Mouse (Mus musculus) neural tube, embryonic 10.5 days (tissue): Measurements from ENCODE around the gene Asic1.

Experiments
- DNase-seq: peaks from one replicate; pipeline ENCODE4 v3.0.0-alpha.2; 2017; ENCODE audit warnings: low spot score; ENCODE audit errors: extremely low spot score

Asic1 gene

GRCm38 (mm10) chr15:99670154-99670821 lies at the start of gene Asic1:
Gene Asic1 (plus strand): TSS chr15:99670368.
- peak; percentile 66 for DNase-seq

DNA sequence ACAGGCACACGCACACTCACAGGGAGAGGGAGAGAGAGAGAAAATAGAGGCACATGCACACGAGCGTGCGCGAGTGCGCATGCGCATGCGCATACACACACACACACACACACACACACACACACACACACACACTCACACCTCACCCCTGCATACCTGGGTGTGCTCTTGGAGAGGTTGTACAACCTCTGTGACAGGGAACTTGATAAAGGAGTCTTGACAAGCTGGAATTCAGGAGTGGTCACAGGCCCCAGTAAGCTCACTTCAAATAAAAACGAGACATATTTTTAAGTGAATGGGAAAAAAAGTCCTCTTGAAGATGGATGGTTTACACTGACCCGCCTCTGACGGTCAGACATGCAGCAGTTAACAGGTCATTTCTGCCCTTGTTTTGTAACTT lies 48.1 kb upstream of the Asic1 start:
- no peak for DNase-seq

DNA sequence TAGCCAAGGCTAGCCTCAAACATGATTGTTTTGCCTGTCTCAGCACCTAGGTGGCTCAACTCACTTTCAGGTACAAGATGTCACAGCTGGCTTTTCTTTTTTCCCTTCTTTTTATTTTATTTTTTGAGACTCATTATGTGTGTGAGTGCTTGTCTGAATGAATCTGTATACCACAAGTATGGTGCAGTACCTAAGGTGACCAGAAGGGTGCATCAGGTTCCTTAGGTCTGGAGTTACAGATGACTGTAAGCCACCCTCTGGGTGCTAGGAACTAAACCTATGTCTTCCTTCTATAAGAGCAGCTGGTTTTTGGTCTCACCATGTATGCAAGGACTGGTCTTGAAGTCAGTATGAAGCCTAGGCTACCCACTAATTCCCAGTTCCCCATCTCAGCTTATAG lies 38.5 kb upstream of the Asic1 start:
- no peak for DNase-seq

DNA sequence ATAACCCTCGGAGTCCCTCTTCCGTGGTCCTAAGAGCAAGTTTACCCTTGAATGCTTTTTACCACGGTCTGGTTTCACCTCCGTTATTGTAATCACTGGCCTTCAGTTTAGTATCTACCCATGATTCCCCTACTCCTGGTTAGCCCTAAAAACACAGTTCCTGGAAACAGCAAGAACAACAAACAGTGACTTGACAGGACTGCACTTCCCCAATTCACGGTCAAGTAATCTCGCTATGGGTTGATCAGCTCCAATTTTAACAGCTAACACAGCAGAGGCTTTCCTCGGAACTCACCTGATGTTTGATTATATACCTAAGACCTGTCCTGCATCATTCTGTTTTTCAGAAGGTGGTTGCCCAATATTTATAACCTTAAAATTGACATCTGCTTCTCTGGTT lies 35.5 kb upstream of the Asic1 start:
- no peak for DNase-seq

GRCm38 (mm10) chr15:99637405-99638123 lies 32.6 kb upstream of the Asic1 start:
- no peak for DNase-seq

GRCm38 (mm10) chr15:99638124-99638485 lies 32.1 kb upstream of the Asic1 start:
- DNase-seq = no peak

DNA sequence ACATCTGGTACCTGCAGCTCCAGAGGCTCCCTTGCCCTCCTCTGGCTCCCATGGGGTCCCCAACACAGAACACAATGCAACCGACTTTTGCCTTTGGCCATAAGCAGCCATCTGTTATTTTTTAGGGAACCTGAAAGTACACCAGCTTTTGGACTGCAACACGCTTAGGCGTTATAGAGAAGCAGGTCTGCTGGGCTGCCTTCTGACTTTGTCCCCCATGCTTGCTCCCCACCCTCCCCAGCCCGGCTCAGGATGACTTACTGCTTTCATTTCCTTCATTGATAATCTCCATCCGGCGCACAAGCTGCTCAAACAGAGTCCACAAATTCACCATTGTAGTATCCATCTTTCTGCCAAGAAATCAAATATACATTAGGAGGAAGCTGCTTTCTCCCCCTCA lies 27.5 kb upstream of the Asic1 start:
- no peak for DNase-seq

- no peak for DNase-seq
Measured at GRCm38 (mm10) chr15:99643832-99644231, 26.3 kb upstream of the Asic1 start.

GRCm38 (mm10) chr15:99644776-99645175 lies 25.4 kb upstream of the Asic1 start:
- DNase-seq = no peak

DNA sequence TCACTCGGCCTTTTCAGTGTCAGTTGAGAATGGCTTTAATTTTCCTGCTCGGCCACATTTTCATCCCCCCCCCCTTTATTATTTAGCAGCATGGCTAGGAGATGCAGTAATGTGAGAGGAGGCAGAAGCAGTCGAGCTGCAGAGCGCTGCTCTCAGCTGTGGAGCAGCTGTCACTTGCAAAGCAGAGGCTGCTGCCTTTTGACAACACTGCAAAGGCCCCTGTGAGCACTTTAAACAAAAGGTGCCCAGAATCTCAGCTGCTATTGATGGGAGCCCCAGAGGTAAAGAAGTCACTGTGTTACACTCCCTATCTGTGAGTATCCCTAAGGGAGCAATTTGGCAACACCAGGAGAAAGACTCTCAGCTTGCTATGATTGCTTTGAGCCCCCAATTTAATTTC lies 21.8 kb upstream of the Asic1 start:
- no peak for DNase-seq

- no peak for DNase-seq
Measured at GRCm38 (mm10) chr15:99649067-99649761, 21.0 kb upstream of the Asic1 start.

- no peak for DNase-seq
Measured at GRCm38 (mm10) chr15:99650304-99650703, 19.9 kb upstream of the Asic1 start.

DNA sequence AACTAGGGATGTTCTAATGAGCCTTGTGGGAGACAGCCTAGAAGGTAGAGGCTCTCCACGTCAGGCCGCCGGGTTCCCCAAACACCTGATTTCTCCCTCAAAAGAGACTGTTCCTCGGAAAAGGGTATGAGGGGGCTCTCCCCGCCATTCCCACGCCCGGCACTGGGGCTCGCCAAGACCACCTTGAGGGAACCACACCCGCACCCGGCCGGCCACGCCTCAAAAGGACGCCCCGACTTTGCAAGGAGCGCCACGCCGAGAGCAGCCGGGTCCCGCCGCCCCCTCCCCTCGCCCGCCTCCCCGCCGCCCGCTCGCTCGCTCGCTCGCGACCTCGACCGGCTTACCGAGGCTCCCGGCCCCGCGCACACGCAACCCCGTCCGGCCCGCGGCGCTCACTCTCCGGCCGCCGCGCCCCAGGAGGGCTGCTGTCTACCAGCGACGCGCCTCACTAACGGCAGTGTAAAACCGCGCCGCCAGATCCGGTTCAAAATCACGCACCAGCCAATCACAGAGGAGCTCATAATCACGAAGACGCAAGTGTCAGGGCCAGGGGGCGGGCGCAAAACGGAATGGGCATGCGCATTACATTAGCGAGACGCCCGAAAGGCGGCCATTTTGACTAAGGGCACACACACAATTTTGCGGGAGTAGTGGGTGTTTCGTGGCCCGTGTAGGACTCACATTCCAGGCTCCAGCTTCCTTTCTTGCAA lies 18.9 kb upstream of the Asic1 start, which contains the start of gene Racgap1:
Gene Racgap1, minus strand, starts transcription at position 494 of the 710 bp plus-strand sequence.
- DNase-seq = peak; percentile 94

GRCm38 (mm10) chr15:99651984-99652872 lies 17.9 kb upstream of the Asic1 start:
- DNase-seq = no peak

GRCm38 (mm10) chr15:99653291-99653690 lies 16.9 kb upstream of the Asic1 start:
- DNase-seq = peak; percentile 40

GRCm38 (mm10) chr15:99653876-99654275 lies 16.3 kb upstream of the Asic1 start:
- DNase-seq = peak; percentile 36

DNA sequence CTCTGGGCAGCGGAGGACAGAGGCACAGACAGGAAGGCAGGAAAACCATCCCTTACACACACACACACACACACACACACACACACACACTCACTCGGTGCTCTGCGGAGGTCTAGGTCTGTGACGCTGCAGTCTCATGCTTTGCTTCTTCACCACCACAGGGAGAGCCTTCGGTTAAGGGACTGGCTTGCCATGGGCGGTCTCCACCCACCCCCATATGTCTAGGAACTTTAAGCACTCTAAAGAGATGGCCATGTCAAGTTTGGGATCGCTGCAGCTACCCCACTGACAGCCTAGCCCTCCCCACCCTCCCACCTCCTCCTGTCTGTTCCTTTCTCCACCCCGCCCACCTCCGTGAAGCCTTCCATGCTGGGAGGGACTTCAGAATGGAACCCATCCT lies 14.2 kb upstream of the Asic1 start:
- DNase-seq = no peak

- no peak for DNase-seq
Measured at GRCm38 (mm10) chr15:99658437-99658836, 11.7 kb upstream of the Asic1 start.

DNA sequence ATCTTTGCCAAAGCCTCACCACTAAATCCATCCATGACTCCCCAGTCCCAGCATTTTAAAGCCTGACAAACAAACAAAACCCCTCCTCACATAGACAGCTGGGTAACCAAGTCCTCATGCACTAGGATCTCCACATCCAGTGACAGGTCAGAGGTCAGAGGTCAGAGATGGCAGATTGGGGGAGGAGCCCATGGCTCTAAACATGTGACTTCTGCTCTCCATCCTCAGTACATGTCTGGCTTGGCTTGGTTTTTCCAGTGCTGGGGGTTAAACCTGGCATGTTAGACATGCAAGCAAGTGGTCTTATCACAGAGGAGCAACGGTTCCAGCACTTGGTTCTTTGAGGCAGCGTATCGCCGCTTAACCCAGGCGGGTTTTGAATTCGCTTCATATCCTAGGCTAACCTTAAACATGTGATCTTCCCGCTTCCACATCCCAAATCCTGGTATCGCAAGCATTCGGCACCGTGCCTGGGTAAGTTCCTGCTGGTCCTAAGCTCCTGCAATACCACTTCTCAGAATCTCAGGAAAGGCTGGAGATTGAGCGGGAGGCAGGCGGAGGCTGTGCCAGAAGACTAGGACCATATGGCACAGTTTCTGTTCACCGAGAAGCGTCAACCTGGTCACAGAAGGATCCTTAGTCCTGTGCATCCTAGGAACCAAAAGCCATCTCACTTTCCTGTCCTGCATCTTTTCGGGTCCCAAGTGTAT lies 8.9 kb upstream of the Asic1 start:
- DNase-seq = no peak

DNA sequence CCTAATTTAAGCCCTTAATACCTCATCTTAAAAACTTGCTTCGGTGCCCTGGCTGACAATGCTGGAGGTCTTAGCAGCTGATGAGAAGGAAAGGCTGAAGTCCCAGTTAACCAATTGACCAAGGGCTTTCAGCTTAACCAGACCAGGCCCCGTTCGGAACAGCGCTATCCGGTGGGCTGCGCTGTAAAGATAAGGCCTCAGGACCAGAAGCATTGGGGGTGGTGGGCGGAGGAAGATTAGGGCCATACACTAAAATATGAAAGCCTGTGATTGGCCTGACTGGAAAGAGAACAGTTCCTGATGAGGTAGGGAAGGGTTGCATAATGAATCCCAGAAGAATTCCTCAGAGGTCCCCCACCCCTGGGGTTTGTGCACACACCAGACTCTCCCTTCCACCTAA lies 7.8 kb upstream of the Asic1 start:
- DNase-seq = no peak
